Mouse (Mus musculus): ENCODE results near the gene Ap2m1. TPM values are rescaled to one million over a fixed set of nuclear protein-coding genes. Genes with fewer than 3 reads are reported as not detected.

Ap2m1 gene
- total RNA-seq (2023) = 175 TPM

GRCm38 (mm10) chr16:20535296-20536080 lies at the start of gene Ap2m1:
Gene Ap2m1 (plus strand): TSS chr16:20535478.

GRCm38 (mm10) chr16:20498677-20499475 lies 36.4 kb upstream of the Ap2m1 start, which contains the start of gene Eif2b5:
Gene Eif2b5 (plus strand): TSS chr16:20498817.

GRCm38 (mm10) chr16:20516726-20517201 lies 18.5 kb upstream of the Ap2m1 start, which contains the start of gene Dvl3:
Gene Dvl3 (plus strand): TSS chr16:20516982.

DNA sequence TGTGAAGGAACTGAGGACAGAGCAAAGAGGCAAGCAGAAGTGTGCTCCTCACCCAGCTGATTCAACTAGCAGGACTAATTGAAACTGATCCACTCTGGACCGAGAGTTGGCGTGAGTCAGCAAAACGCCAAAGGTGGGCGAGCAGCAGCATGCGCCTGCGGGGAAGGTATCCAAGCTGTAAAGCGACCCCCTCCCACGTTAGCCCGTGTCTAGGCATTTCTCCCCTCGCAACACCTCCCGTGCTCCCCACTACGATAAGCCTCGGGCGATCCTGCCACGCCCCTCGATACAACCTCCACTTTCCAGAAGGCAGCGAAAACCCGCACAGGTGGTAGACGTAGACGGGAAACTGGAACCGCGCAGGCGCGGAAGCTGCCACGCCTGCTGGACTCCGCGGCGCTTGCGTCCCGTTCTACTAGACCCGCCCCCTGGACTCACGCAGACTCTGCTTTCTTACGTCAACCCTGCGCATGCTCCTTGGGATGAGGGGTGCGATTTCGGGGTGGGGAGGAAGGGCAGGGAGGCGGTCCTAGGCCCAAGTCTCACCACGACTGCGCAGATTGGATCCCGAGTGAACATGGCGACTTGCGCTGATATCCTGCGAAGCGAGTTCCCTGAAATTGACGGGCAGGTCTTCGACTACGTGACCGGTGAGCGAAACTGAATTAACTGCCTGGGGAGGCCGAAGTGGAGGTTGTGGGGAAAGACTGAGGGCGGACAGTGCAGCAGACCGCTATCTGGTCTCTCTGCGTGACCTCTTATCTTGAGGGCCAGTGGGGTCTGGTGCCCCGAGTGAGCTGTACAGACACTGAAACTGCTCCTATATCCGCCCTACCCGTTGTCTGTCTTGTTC lies 13.0 kb downstream of the Ap2m1 start, which contains the start of gene Abcf3:
TSS of gene Abcf3 (plus strand) at position 482 of the 853 bp plus-strand sequence.

DNA sequence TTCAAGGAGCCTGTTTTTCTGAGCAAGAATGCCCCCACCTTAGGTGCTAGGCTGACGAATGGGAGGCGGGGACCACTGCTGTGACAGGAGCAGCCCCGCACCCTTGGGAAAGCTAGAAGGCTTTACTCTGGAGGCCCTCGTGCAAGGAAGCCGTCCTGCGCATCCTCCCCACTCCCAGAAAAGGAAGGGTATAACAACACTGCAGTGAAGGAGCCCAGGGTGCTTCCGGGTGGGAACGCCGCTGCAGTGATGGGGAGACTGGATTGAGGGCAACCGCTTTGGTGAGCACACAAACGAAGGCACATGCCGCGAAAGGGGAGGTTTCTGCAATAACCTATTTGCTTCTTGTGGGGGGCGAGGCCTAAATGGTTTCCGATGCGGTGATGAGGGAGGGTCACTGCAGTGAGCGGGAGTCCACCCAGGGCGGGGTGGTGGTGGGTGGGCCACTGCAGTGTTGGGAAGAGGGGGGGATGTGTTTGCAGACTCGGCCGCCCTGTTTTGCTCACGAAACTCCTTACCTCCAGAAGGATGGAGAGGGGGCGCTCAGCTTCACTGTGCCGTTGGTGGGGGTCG lies 54.2 kb downstream of the Ap2m1 start, which contains the start of gene Vwa5b2:
TSS of gene Vwa5b2 (plus strand) at position 106 of the 573 bp plus-strand sequence.

Other genes starting within 250 kb of the Ap2m1 start
- gene Parl, start 233.1 kb upstream of the Ap2m1 start, total RNA-seq (2023) = 79.1 TPM
- gene Cyp2ab1, start 210.1 kb upstream of the Ap2m1 start, total RNA-seq (2023) = 0.74 TPM
- 55.5 TPM for gene Abcc5, start 109.1 kb upstream of the Ap2m1 start, total RNA-seq (2023)
- gene Eif2b5, start 36.7 kb upstream of the Ap2m1 start, total RNA-seq (2023) = 57.6 TPM
- 39.1 TPM for gene Dvl3, start 18.5 kb upstream of the Ap2m1 start, total RNA-seq (2023)
- gene Abcf3, start 13.1 kb downstream of the Ap2m1 start, total RNA-seq (2023) = 116 TPM
- gene Vwa5b2, start 54.0 kb downstream of the Ap2m1 start, total RNA-seq (2023) = 1.3 TPM
- 9.0 TPM for gene Eef1akmt4, start 76.1 kb downstream of the Ap2m1 start, total RNA-seq (2023)
- gene Gm49333, start 76.1 kb downstream of the Ap2m1 start, total RNA-seq (2023) = not detected
- 11.4 TPM for gene Alg3, start 76.3 kb downstream of the Ap2m1 start, total RNA-seq (2023)
- gene Camk2n2, start 85.8 kb downstream of the Ap2m1 start, total RNA-seq (2023) = not detected
- gene Ece2, start 94.3 kb downstream of the Ap2m1 start, total RNA-seq (2023) = not detected
- 111 TPM for gene Psmd2, start 116.2 kb downstream of the Ap2m1 start, total RNA-seq (2023)
- 335 TPM for gene Eif4g1, start 132.8 kb downstream of the Ap2m1 start, total RNA-seq (2023)
- 0.62 TPM for gene Fam131a, start 157.8 kb downstream of the Ap2m1 start, total RNA-seq (2023)
- 16.2 TPM for gene Polr2h, start 182.2 kb downstream of the Ap2m1 start, total RNA-seq (2023)
- 5.9 TPM for gene Clcn2, start 182.3 kb downstream of the Ap2m1 start, total RNA-seq (2023)
- not detected for gene Chrd, start 197.6 kb downstream of the Ap2m1 start, total RNA-seq (2023)
- gene Thpo, start 199.0 kb downstream of the Ap2m1 start, total RNA-seq (2023) = not detected

Data from CD4-positive naive resting alpha-beta T cell, adult 57 days (primary cell).